Mouse (Mus musculus) liver, adult 2 months (tissue): ENCODE data around the gene Ltbp3.

Experiments used
- CTCF ChIP-seq: fragments of 200-500 bp; IDR thresholded peaks from 2 replicates; pipeline ENCODE4 v1.5.1; 2011; ENCODE audit warnings: low read depth, low read length, control low read depth
- POLR2A ChIP-seq: fragments of 200-500 bp; IDR thresholded peaks from 2 replicates; pipeline ENCODE4 v1.6.1; 2011; ENCODE audit warnings: low read length, control low read depth; ENCODE audit not compliant: insufficient read depth; ENCODE audit errors: extremely low read depth

GRCm38 (mm10) chr19:5802787-5803040, 62.0 kb downstream of the Ltbp3 start:
- TF ChIP-seq CTCF (no peak), POLR2A (no peak)
